Mouse (Mus musculus): ENCODE measurements around the gene Trio. TPM values are rescaled to one million over a fixed set of nuclear protein-coding genes. Genes with fewer than 3 reads are reported as not detected.

The Trio gene
- polyA plus RNA-seq, 1 experiment from 2014 or later = 60.8 TPM

DNA sequence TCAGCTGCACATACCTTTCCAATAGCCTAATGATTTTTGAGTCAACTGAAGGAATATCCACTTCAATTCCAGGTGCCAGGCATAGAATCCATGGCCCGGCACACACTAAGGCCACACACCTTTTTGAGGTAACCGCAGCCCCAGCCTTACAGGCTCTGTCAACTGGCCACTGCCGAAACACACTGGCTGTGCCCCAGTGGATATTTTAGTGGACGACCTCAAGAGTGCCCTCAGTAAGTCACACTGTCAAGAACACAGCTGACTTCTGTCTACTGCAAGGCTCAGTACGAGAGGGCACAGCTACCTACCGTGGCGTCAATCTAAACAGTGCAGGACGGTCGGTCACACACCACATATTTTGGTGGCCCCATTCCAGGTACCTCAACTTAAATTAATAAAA is 114.5 kb downstream of the Trio start:
- Histone ChIP-seq H3K4me2 (ENCODE audit: low read depth, low read length) (no peak overlapping the region), H3K9me3 (ENCODE audit: control insufficient read depth, low read length) (no peaks in the 10 kb centered on the region), H3K27me3 (replicated peaks; ENCODE audit: control insufficient read depth, insufficient read depth, low read length) (no peaks in the 10 kb centered on the region), H3K4me3 (ENCODE audit: low read depth, low read length) (no peak overlapping the region), H3K36me3 (ENCODE audit: control insufficient read depth, insufficient read depth, low read length) (no peaks in the 10 kb centered on the region), H3K4me1 (ENCODE audit: control insufficient read depth, insufficient read depth, low read length) (peaks cover 5% of the 10 kb centered on the region; the same call in 1 of the 2 replicates), H3K27ac (replicated peaks; ENCODE audit: low read depth, low read length) (no peak overlapping the region), H3K9ac (ENCODE audit: low read depth, low read length) (no peak overlapping the region)
- DNase-seq (ENCODE audit: low spot score) (no peak), ATAC-seq (ENCODE audit: low read depth) (no peak)
- 90% methylated on average over 9 of the region's 9 CpGs for WGBS

DNA sequence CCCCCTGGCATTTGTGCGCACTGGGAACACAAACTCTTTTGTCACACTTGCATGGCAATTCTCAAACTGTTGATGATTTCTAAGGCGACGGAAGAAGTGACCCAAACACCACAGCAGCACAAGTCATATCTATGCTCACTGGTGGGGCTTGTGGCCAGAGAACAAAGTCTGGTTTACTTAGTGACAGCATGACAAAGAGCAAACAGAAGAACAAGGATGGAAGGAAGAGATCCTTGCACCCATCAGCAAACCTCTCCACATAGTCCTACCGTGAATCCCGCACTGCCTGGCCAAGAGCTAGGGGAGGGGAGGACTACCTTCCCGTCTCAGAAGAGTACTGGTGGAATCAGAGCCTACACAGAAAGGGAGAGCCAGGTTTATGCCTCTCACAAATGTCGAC is 115.5 kb downstream of the Trio start:
- no peak overlapping the region for H3K4me3 ChIP-seq (ENCODE audit: low read depth, low read length)
- H3K9me3 ChIP-seq (ENCODE audit: control insufficient read depth, low read length) = no peaks in the 10 kb centered on the region
- H3K36me3 ChIP-seq (ENCODE audit: control insufficient read depth, insufficient read depth, low read length) = 0 out of 2 replicates have a peak, but pooled peaks cover 1% of the 10 kb centered on the region
- H3K9ac ChIP-seq (ENCODE audit: low read depth, low read length) = no peak overlapping the region
- H3K27ac ChIP-seq (replicated peaks; ENCODE audit: low read depth, low read length) = no peak overlapping the region
- 89% methylated on average over 7 of the region's 7 CpGs for WGBS
- ATAC-seq (ENCODE audit: low read depth) (no peak), DNase-seq (ENCODE audit: low spot score) (no peak)
- no peak overlapping the region for H3K4me2 ChIP-seq (ENCODE audit: low read depth, low read length)
- no peaks in the 10 kb centered on the region for H3K27me3 ChIP-seq (replicated peaks; ENCODE audit: control insufficient read depth, insufficient read depth, low read length)
- H3K4me1 ChIP-seq (ENCODE audit: control insufficient read depth, insufficient read depth, low read length) = peaks cover 5% of the 10 kb centered on the region; the same call in 1 of the 2 replicates

DNA sequence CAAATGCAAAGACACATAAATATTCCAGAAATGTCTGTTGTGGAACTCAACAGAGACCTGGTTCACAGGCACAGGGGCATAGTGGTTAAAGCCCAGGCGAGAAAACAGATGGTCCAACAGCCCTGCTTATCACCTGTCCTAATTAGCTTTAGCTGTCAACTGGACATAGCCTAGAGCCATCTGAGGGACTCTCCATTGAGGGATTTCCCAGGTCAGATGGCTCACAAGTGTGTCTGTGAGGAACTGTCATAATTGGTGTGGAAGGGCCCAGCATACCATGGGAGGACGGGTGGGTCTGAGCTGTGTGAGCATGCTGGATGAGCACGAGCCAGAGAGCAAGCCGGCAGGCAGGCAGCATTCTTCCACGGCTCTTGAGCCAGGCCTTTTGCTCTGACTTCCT is 118.0 kb downstream of the Trio start:
- 0 out of 2 replicates have a peak, but pooled peaks have one; percentile 21 for ATAC-seq (ENCODE audit: low read depth)
- Histone ChIP-seq H3K4me1 (ENCODE audit: control insufficient read depth, insufficient read depth, low read length) (peaks cover 5% of the 10 kb centered on the region; the same call in 1 of the 2 replicates), H3K27ac (replicated peaks; ENCODE audit: low read depth, low read length) (no peak overlapping the region), H3K36me3 (ENCODE audit: control insufficient read depth, insufficient read depth, low read length) (peaks cover 13% of the 10 kb centered on the region), H3K9me3 (ENCODE audit: control insufficient read depth, low read length) (no peaks in the 10 kb centered on the region), H3K4me3 (ENCODE audit: low read depth, low read length) (no peak overlapping the region), H3K9ac (ENCODE audit: low read depth, low read length) (no peak overlapping the region), H3K4me2 (ENCODE audit: low read depth, low read length) (no peak overlapping the region), H3K27me3 (replicated peaks; ENCODE audit: control insufficient read depth, insufficient read depth, low read length) (no peaks in the 10 kb centered on the region)
- DNase-seq (ENCODE audit: low spot score) = no peak
- WGBS = 55% methylated on average over 5 of the region's 5 CpGs

DNA sequence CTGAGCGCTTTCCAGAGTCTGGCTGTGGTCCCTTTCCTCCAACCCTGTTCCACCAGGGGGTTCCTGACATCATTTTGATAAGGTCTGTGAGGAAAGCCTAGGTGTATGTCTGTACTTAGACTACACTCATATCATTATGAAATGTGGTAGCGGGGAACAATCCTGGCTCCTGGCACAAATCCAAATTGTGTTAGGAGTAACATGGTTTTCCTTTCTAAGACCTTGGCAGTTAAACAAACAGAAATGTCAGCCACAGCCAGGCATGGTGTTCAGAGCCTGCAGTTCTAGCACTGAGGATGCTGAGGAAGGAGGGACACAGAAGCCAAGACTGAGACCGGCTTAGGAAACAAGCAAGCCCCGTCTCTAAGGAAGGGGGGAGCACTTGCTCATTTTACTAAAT is 119.2 kb downstream of the Trio start:
- no peak overlapping the region for H3K9ac ChIP-seq (ENCODE audit: low read depth, low read length)
- ATAC-seq (ENCODE audit: low read depth) (no peak), DNase-seq (ENCODE audit: low spot score) (peak; percentile 59)
- no peak overlapping the region for H3K4me2 ChIP-seq (ENCODE audit: low read depth, low read length)
- 53% methylated on average over 4 of the region's 4 CpGs for WGBS
- H3K27ac ChIP-seq (replicated peaks; ENCODE audit: low read depth, low read length) = no peak overlapping the region
- H3K4me1 ChIP-seq (ENCODE audit: control insufficient read depth, insufficient read depth, low read length) = peaks cover 5% of the 10 kb centered on the region; the same call in 1 of the 2 replicates
- H3K36me3 ChIP-seq (ENCODE audit: control insufficient read depth, insufficient read depth, low read length) = peaks cover 24% of the 10 kb centered on the region
- H3K9me3 ChIP-seq (ENCODE audit: control insufficient read depth, low read length) = no peaks in the 10 kb centered on the region
- H3K4me3 ChIP-seq (ENCODE audit: low read depth, low read length) = no peak overlapping the region
- H3K27me3 ChIP-seq (replicated peaks; ENCODE audit: control insufficient read depth, insufficient read depth, low read length) = no peaks in the 10 kb centered on the region

DNA sequence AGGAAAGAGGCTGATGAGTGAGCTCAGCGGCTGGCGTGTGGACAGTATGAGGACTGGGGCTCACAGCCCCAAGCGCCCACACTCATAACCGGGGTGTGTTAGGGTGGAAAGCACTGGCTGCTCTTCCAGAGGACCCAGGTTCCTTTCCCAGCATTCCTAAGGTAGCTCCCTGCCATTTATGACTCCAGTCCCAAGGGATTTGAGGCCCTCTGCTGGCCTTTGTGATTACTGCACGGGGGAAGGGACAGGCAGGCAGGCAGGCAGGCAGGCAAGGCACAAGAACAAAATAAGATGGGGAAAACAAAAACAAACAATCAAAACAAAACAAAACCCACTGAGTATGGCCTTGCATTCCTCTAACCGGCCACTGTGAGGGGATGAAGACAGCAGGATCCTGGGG is 120.3 kb downstream of the Trio start:
- Histone ChIP-seq H3K27ac (replicated peaks; ENCODE audit: low read depth, low read length) (no peak overlapping the region), H3K9me3 (ENCODE audit: control insufficient read depth, low read length) (no peaks in the 10 kb centered on the region)
- DNase-seq (ENCODE audit: low spot score) = no peak

DNA sequence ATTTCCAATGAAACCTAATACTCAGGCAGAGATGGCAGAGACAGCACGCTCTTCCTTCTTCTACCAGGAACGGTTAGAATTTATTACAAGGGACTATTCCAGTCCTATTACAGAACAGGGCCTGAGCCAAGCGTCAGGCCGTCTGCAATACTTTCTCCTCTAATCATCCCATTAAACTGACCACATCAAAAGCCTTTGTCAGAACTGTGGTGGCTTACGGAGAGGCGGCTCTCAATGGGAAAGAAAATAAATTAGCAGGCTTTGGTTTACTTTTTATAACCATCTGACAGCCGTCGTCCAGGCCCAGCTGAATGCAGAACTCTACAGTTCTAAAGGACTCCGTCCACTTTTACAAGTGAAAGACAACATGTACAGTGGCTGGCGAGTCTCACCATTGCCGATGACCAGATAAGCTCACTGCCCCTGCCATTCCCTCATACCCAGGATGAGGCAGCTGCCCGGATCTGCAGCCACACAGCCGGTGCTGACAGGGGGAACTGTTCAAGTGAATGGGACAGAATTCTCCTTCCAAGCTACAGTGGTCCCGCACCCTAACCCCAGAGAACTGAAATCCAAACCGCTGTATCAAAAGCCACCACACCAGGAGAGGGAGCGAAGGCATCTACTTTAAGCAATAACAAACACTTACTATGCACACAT is 121.2 kb downstream of the Trio start:
- no peak overlapping the region for H3K9ac ChIP-seq (ENCODE audit: low read depth, low read length)
- ATAC-seq (ENCODE audit: low read depth) = no peak
- H3K27me3 ChIP-seq (replicated peaks; ENCODE audit: control insufficient read depth, insufficient read depth, low read length) = no peaks in the 10 kb centered on the region
- no peak for DNase-seq (ENCODE audit: low spot score)
- WGBS = 74% methylated on average over 16 of the region's 16 CpGs
- no peaks in the 10 kb centered on the region for H3K9me3 ChIP-seq (ENCODE audit: control insufficient read depth, low read length)
- no peak overlapping the region for H3K27ac ChIP-seq (replicated peaks; ENCODE audit: low read depth, low read length)
- H3K4me3 ChIP-seq (ENCODE audit: low read depth, low read length) = no peak overlapping the region
- H3K36me3 ChIP-seq (ENCODE audit: control insufficient read depth, insufficient read depth, low read length) = peaks cover 43% of the 10 kb centered on the region
- no peak overlapping the region for H3K4me2 ChIP-seq (ENCODE audit: low read depth, low read length)
- peaks cover 5% of the 10 kb centered on the region; the same call in 1 of the 2 replicates for H3K4me1 ChIP-seq (ENCODE audit: control insufficient read depth, insufficient read depth, low read length)

More for the DNA sequence above, 120.3 kb downstream of the Trio start:
- H3K9ac ChIP-seq (ENCODE audit: low read depth, low read length) = no peak overlapping the region
- no peak for ATAC-seq (ENCODE audit: low read depth)
- peaks cover 35% of the 10 kb centered on the region for H3K36me3 ChIP-seq (ENCODE audit: control insufficient read depth, insufficient read depth, low read length)
- H3K4me3 ChIP-seq (ENCODE audit: low read depth, low read length) = no peak overlapping the region
- H3K4me1 ChIP-seq (ENCODE audit: control insufficient read depth, insufficient read depth, low read length) = peaks cover 5% of the 10 kb centered on the region; the same call in 1 of the 2 replicates
- 69% methylated on average over 6 of the region's 6 CpGs for WGBS
- no peak overlapping the region for H3K4me2 ChIP-seq (ENCODE audit: low read depth, low read length)
- H3K27me3 ChIP-seq (replicated peaks; ENCODE audit: control insufficient read depth, insufficient read depth, low read length) = no peaks in the 10 kb centered on the region

DNA sequence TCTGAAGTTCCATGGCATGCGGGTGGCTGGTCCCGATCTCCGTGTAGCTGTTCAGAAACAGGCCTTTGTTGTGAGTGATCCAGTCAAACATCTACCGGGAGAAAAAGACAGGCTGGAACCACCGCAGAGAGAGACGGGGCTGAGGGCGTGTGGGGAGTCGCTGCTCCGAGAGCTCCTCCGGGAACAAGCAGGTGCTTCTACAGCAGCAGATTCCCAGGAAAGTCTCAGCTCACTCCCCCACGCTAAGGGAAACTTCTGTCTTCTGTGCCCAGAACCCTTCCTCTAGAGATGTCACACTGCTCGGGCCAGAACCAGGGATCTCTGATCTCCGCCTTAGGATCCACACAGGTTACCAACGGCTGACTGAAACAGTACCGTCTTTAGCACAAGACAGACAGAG is 124.4 kb downstream of the Trio start:
- Histone ChIP-seq H3K4me2 (ENCODE audit: low read depth, low read length) (no peak overlapping the region), H3K27ac (replicated peaks; ENCODE audit: low read depth, low read length) (no peak overlapping the region), H3K36me3 (ENCODE audit: control insufficient read depth, insufficient read depth, low read length) (peaks cover 75% of the 10 kb centered on the region), H3K9me3 (ENCODE audit: control insufficient read depth, low read length) (no peaks in the 10 kb centered on the region), H3K4me1 (ENCODE audit: control insufficient read depth, insufficient read depth, low read length) (no peaks in the 10 kb centered on the region), H3K27me3 (replicated peaks; ENCODE audit: control insufficient read depth, insufficient read depth, low read length) (no peaks in the 10 kb centered on the region), H3K4me3 (ENCODE audit: low read depth, low read length) (no peak overlapping the region), H3K9ac (ENCODE audit: low read depth, low read length) (no peak overlapping the region)
- WGBS = 91% methylated on average over 15 of the region's 15 CpGs
- ATAC-seq (ENCODE audit: low read depth) = no peak
- DNase-seq (ENCODE audit: low spot score) = no peak

DNA sequence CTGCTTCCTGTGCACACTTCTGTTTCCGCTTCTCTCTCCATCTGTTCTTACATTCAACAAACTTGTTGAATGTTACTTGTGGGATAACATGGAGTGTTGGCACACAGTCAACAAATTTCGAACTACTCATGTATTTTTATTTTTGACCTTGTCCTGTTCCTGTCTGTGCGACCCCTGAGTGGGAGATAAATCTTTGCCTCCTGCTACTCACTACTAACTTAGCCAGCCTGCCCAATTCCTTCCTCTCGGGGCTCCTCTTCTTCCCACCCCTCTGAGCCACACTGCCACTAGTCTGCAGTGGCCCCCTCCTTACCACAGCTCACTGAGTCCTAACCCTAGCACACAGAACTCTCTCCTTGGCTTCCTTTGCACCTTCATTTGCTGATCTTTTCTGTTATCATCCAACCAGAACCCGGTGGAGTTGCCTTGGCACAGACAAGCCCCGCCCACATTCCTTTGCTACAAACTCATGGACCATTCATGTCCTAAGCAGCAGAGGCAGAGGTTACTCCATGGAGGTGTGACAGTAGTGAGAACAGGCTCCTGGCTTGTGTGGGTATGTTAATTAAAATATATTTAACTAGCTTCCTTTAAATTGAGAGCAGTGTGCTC is 126.7 kb downstream of the Trio start:
- Histone ChIP-seq H3K9ac (ENCODE audit: low read depth, low read length) (no peak overlapping the region), H3K27ac (replicated peaks; ENCODE audit: low read depth, low read length) (no peak overlapping the region), H3K4me1 (ENCODE audit: control insufficient read depth, insufficient read depth, low read length) (no peaks in the 10 kb centered on the region), H3K4me3 (ENCODE audit: low read depth, low read length) (no peak overlapping the region), H3K36me3 (ENCODE audit: control insufficient read depth, insufficient read depth, low read length) (peaks cover 83% of the 10 kb centered on the region), H3K9me3 (ENCODE audit: control insufficient read depth, low read length) (no peaks in the 10 kb centered on the region), H3K27me3 (replicated peaks; ENCODE audit: control insufficient read depth, insufficient read depth, low read length) (no peaks in the 10 kb centered on the region), H3K4me2 (ENCODE audit: low read depth, low read length) (no peak overlapping the region)
- DNase-seq (ENCODE audit: low spot score) (no peak), ATAC-seq (ENCODE audit: low read depth) (no peak)
- WGBS = 80% methylated on average over 6 of the region's 6 CpGs

DNA sequence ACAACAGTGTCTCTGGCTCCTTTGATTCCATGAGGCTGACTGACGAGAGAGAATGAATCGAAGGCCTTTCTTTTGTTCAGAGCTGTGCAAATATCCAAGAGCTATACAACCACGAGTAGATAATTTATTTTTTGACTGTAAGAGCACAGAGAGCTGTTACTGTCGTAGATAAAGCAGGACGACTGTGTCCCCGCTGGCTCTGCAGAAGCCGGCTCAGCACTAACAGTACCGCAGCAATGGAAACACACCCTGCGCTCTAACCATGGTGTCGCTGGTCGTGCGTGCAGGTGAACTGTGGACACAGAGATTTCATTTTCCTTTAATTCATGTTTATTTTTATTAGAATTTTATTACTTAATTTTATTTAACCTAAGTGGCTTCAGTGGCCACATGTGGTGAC is 131.5 kb downstream of the Trio start:
- Histone ChIP-seq H3K9ac (ENCODE audit: low read depth, low read length) (no peak overlapping the region), H3K4me3 (ENCODE audit: low read depth, low read length) (no peak overlapping the region), H3K4me1 (ENCODE audit: control insufficient read depth, insufficient read depth, low read length) (no peaks in the 10 kb centered on the region), H3K4me2 (ENCODE audit: low read depth, low read length) (no peak overlapping the region), H3K27ac (replicated peaks; ENCODE audit: low read depth, low read length) (no peak overlapping the region), H3K36me3 (ENCODE audit: control insufficient read depth, insufficient read depth, low read length) (peaks cover 86% of the 10 kb centered on the region), H3K9me3 (ENCODE audit: control insufficient read depth, low read length) (no peaks in the 10 kb centered on the region), H3K27me3 (replicated peaks; ENCODE audit: control insufficient read depth, insufficient read depth, low read length) (no peaks in the 10 kb centered on the region)
- DNase-seq (ENCODE audit: low spot score) (no peak), ATAC-seq (ENCODE audit: low read depth) (no peak)
- WGBS = 89% methylated on average over 12 of the region's 12 CpGs

Measured in embryonic facial prominence, embryonic 14.5 days (tissue).